Mouse (Mus musculus) neural tube, embryonic 15.5 days (tissue): ENCODE results near the gene Igdcc3. TPM values are rescaled to one million over a fixed set of nuclear protein-coding genes. Genes with fewer than 3 reads are reported as not detected.
"Not testable (repeated sequence)": the region's sequence is repeated elsewhere in the genome, so short reads cannot be mapped to it uniquely, and the experiment has no call there.

Experiments used
- ATAC-seq: fragments of 200-750 bp; cut with Nextera tagmentation; 2 replicates; pipeline ENCODE4 v1.8.0; 2017; ENCODE audit warnings: mild to moderate bottlenecking, moderate TSS enrichment, moderate library complexity; ENCODE audit not compliant: low FRiP score
- H3K27ac ChIP-seq: fragments of 300-500 bp; sonication (generic); replicated peaks from 2 replicates; pipeline ENCODE4 v1.5.1; 2015; ENCODE audit warnings: mild to moderate bottlenecking, inconsistent platforms
- H3K27me3 ChIP-seq: fragments of 300-500 bp; sonication (generic); replicated peaks from 2 replicates; pipeline ENCODE4 v1.6.1; 2015; ENCODE audit warnings: inconsistent platforms
- H3K36me3 ChIP-seq: fragments of 300-500 bp; sonication (generic); 2 replicates; pipeline ENCODE4 v1.6.1; 2015; ENCODE audit warnings: inconsistent platforms
- H3K4me1 ChIP-seq: fragments of 300-500 bp; sonication (generic); 2 replicates; pipeline ENCODE4 v1.6.1; 2015; ENCODE audit warnings: inconsistent platforms
- H3K4me2 ChIP-seq: fragments of 300-500 bp; sonication (generic); 2 replicates; pipeline ENCODE4 v1.6.1; 2015; ENCODE audit warnings: inconsistent platforms, mild to moderate bottlenecking, moderate library complexity
- H3K4me3 ChIP-seq: fragments of 300-500 bp; sonication (generic); replicated peaks from 2 replicates; pipeline ENCODE4 v1.5.1; 2015; ENCODE audit warnings: mild to moderate bottlenecking, inconsistent platforms
- H3K9ac ChIP-seq: fragments of 300-500 bp; sonication (generic); replicated peaks from 2 replicates; pipeline ENCODE4 v1.6.1; 2015; ENCODE audit warnings: mild to moderate bottlenecking, inconsistent platforms
- H3K9me3 ChIP-seq: fragments of 300-500 bp; sonication (generic); replicated peaks from 2 replicates; pipeline ENCODE4 v1.6.1; 2016; ENCODE audit warnings: inconsistent platforms
- WGBS: fragments of 180-500 bp; shearing (Covaris S2); methylation state at CpG from one replicate; pipeline ENCODE4 v1.1.7; 2015; ENCODE audit warnings: mixed read lengths; 5-methylcytosine and 5-hydroxymethylcytosine counted together
- polyA plus RNA-seq: library from polyadenylated mRNA; unstranded; fragments of >200 nt; fragmentation: Nextera tagmentation; extraction: Ambion mirVana; gene quantifications from 2 replicates; pipeline ENCODE4 v1.2.1, GENCODE M21; 2015

Igdcc3 gene
- polyA plus RNA-seq, 1 experiment from 2014 or later: 8.9 TPM

- H3K4me3 ChIP-seq: peak overlapping the region; percentile 24
- no peaks in the 10 kb centered on the region for H3K27me3 ChIP-seq
- no peaks in the 10 kb centered on the region for H3K9me3 ChIP-seq
- peak overlapping the region; percentile 45 for H3K4me2 ChIP-seq
- 14% methylated on average over 26 of the region's 26 CpGs for whole genome bisulfite sequencing
- peaks cover 27% of the 10 kb centered on the region for H3K4me1 ChIP-seq
- H3K36me3 ChIP-seq: no peaks in the 10 kb centered on the region
- no peak overlapping the region for H3K9ac ChIP-seq
- peak overlapping the region; percentile 84 for H3K27ac ChIP-seq
- peak; percentile 81 for ATAC-seq
Measured at GRCm38 (mm10) chr9:65196738-65197569, 56.0 kb downstream of the Igdcc3 start.

DNA sequence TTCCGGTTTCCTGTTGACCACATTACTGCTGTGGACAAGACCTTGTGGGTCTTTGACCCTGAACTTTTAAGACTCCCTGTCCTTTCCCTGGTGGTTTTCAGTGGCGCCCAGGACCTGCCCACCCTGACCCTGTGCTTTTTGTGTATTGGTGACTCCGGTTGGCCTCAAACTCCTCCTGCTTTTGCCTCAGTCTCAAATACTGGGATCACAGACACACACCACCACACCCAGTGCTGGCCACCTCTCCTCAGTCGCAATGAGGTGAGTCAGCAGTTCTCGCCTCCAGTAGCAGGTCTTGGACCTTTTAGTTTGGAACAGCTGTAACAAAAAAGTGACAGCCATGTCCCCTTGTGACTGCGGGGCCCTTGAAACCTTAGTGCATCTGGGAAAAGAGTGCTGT is 56.8 kb downstream of the Igdcc3 start:
- ATAC-seq: no peak
- Histone ChIP-seq H3K9me3 (no peaks in the 10 kb centered on the region), H3K9ac (no peak overlapping the region), H3K4me1 (peaks cover 21% of the 10 kb centered on the region), H3K4me2 (no peak overlapping the region), H3K27me3 (no peaks in the 10 kb centered on the region), H3K27ac (no peak overlapping the region), H3K4me3 (no peak overlapping the region), H3K36me3 (no peaks in the 10 kb centered on the region)
- 87% methylated on average over 6 of the region's 6 CpGs for WGBS

- no peak overlapping the region for H3K9ac ChIP-seq
- peak overlapping the region; percentile 35 for H3K27ac ChIP-seq
- H3K4me3 ChIP-seq: no peak overlapping the region
- no peak for ATAC-seq
- H3K27me3 ChIP-seq: no peaks in the 10 kb centered on the region
- H3K4me2 ChIP-seq: no peak overlapping the region
- no peaks in the 10 kb centered on the region for H3K36me3 ChIP-seq
- H3K4me1 ChIP-seq: peaks cover 21% of the 10 kb centered on the region
- 66% methylated on average over 7 of the region's 7 CpGs for WGBS
- H3K9me3 ChIP-seq: no peaks in the 10 kb centered on the region
Measured at GRCm38 (mm10) chr9:65199723-65200122, 58.7 kb downstream of the Igdcc3 start.

- no peaks in the 10 kb centered on the region for H3K27me3 ChIP-seq
- ATAC-seq: no peak
- WGBS: 81% methylated on average over 1 of the region's 1 CpGs
- no peaks in the 10 kb centered on the region for H3K9me3 ChIP-seq
- H3K4me3 ChIP-seq: no peak overlapping the region
- H3K4me1 ChIP-seq: peaks cover 12% of the 10 kb centered on the region
- H3K4me2 ChIP-seq: no peak overlapping the region
- no peak overlapping the region for H3K9ac ChIP-seq
- peak overlapping the region; percentile 85; the same call in 1 of the 2 replicates for H3K27ac ChIP-seq
- no peaks in the 10 kb centered on the region for H3K36me3 ChIP-seq
Measured at GRCm38 (mm10) chr9:65200606-65201005, 59.6 kb downstream of the Igdcc3 start.

DNA sequence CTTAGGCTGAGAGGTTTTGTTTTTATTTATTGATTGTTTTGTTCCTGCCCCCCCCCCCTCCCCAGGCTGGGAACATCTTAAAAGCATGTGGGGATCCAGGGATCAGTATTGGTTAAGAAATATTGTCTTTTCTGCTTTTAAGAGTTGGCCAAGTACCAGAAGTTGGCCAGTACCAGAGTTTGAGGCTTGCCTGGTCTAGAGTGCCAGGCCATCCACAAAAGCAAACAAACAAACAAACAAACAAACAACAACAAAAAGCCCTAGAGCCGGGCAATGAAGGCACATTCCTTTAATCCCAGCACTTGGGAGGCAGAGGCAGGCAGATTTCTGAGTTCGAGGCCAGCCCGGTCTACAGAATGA is 60.0 kb downstream of the Igdcc3 start:
- peak overlapping the region; percentile 85 for H3K27ac ChIP-seq
- no peaks in the 10 kb centered on the region for H3K36me3 ChIP-seq
- no peaks in the 10 kb centered on the region for H3K27me3 ChIP-seq
- ATAC-seq: no peak
- no peak overlapping the region for H3K4me3 ChIP-seq
- WGBS: 59% methylated on average over 3 of the region's 3 CpGs
- H3K9ac ChIP-seq: no peak overlapping the region
- H3K4me1 ChIP-seq: peaks cover 8% of the 10 kb centered on the region
- no peaks in the 10 kb centered on the region for H3K9me3 ChIP-seq
- H3K4me2 ChIP-seq: no peak overlapping the region

GRCm38 (mm10) chr9:65201381-65202164 is 60.6 kb downstream of the Igdcc3 start:
- 1% methylated on average over 18 of the region's 18 CpGs for WGBS
- Histone ChIP-seq H3K36me3 (no peaks in the 10 kb centered on the region), H3K4me3 (peak overlapping the region; percentile 39), H3K9me3 (no peaks in the 10 kb centered on the region), H3K4me2 (peak overlapping the region; percentile 54), H3K4me1 (peaks cover 6% of the 10 kb centered on the region), H3K9ac (peak overlapping the region; percentile 52), H3K27me3 (no peaks in the 10 kb centered on the region), H3K27ac (peak overlapping the region; percentile 85)
- ATAC-seq: peak; percentile 94

DNA sequence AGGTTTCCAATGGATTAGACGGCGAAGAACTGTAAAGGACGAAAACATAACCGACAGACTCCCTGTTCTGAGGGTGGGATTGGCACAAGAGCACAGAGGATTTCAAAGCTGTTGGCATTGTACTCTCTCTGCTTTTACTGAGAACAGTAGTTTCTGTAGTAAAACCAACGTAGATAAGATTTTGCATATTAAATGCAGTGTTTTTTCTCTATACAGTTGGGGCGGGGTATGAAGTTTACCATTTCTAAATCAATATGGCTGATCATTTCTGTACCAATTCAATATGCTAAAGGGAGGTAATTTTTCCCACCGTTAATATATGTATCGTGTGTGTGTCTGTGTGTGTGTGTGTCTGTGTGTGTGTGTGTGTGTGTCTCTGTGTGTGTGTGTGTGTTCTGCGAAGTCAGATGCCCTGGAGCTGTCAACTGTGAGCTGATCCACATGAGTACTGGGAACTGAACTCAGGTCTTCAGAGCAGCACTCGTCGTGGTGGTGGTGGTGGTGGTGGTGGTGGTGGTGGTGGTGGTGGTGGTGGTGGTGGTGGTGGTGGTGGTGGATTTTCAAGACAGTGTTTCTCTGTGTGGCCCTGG is 61.3 kb downstream of the Igdcc3 start:
- H3K27me3 ChIP-seq: no peaks in the 10 kb centered on the region
- H3K27ac ChIP-seq: peak overlapping the region; percentile 85
- H3K4me3 ChIP-seq: peak overlapping the region; percentile 39
- no peaks in the 10 kb centered on the region for H3K36me3 ChIP-seq
- peak overlapping the region; percentile 52 for H3K9ac ChIP-seq
- ATAC-seq: peak; percentile 33
- 8% methylated on average over 9 of the region's 11 CpGs for WGBS
- peaks cover under 1% of the 10 kb centered on the region; the same call in 1 of the 2 replicates for H3K4me1 ChIP-seq
- H3K4me2 ChIP-seq: peak overlapping the region; percentile 54
- no peaks in the 10 kb centered on the region for H3K9me3 ChIP-seq

DNA sequence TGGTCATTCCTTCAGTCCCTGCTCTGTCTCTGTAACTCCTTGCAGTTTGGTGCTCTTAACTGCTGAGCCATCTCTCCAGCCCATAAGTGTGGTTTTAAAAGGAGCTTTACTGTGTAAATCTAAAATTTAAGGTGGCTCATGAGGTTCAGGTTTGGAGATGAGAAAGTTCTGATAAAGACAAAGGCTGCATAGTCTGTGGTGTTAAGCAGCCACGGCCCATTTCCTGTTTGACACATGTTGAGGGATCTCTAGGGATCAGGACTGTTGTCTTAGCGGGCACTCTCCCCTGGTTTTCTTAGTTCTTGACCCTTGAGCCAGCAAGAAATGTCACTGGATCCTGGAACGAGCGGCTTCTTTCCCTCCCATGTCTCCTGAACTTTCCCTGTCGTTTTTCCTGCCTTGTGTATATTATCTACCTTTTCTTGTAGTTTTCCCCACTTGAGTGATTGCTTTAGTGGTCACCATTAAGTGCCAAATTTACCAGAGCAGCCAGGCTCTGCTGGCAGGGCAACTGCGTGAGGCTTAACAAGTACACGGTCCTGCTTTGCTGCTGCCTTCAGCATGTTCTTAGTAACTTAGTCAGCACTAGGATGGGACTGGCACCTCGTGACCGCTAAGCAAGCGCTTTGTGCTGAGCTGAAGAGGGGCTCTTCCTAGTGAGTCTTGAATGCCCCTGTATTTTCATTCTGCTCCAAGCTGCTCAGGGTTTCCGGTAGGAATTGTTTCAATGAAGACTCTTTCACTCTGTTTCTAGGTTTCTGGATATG is 64.2 kb downstream of the Igdcc3 start:
- Histone ChIP-seq H3K9me3 (no peaks in the 10 kb centered on the region), H3K9ac (no peak overlapping the region), H3K27me3 (no peaks in the 10 kb centered on the region), H3K27ac (no peak overlapping the region; the same call in 1 of the 2 replicates), H3K4me3 (no peak overlapping the region), H3K36me3 (no peaks in the 10 kb centered on the region), H3K4me2 (no peak overlapping the region), H3K4me1 (no peaks in the 10 kb centered on the region)
- no peak for ATAC-seq
- 71% methylated on average over 11 of the region's 11 CpGs for WGBS

DNA sequence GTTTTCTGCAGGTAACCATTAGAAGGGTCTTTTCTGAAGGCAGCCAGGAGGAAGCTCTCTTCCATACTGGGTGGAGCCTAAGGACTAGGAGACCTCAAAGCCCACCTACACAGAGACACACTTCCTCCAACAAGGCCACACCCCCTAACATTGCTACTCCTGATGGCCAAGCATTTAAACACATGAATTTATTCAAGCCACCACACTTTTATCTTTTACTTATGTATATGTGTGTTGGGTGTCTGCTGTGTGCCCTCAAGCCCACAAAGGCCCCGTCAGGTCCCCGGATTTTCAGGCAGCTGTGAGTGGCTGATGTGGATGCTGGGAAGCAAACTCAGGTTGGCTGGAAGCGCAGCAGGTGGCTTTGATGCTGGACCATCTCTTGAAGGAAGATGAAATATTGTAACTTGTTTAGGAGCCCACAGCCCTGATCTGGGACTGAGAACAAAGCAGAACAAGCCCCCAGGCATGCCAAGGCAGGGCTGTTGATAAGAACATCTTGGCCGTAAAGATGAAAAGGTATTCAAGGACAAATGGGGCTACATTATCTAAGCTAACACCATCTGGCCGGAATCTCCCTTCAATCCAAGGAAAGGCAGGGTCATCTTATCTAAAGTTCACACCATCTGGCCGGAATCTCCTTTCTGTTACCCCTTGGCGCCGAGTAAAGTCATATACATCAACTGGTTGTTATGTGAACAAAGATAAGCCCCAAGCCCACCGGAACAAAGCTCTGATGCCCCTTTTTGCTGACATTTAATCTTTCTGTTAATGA is 66.2 kb downstream of the Igdcc3 start:
- H3K4me1 ChIP-seq, H3K4me2 ChIP-seq, H3K27me3 ChIP-seq, H3K4me3 ChIP-seq, H3K9ac ChIP-seq, ATAC-seq, H3K9me3 ChIP-seq, H3K27ac ChIP-seq, H3K36me3 ChIP-seq: not testable (repeated sequence)
- WGBS: 93% methylated on average over 9 of the region's 9 CpGs

- 91% methylated on average over 32 of the region's 32 CpGs for WGBS
- H3K9me3 ChIP-seq: no peaks in the 10 kb centered on the region
- no peak overlapping the region for H3K4me2 ChIP-seq
- no peaks in the 10 kb centered on the region for H3K36me3 ChIP-seq
- no peak for ATAC-seq
- no peak overlapping the region for H3K9ac ChIP-seq
- no peaks in the 10 kb centered on the region for H3K4me1 ChIP-seq
- H3K4me3 ChIP-seq: no peak overlapping the region
- H3K27me3 ChIP-seq: no peaks in the 10 kb centered on the region
- no peak overlapping the region for H3K27ac ChIP-seq
Measured at GRCm38 (mm10) chr9:65208293-65209179, 67.5 kb downstream of the Igdcc3 start.
